7 mouse cellular contexts compared by ENCODE assay signal in genomic region chr9:123851713-123852448, GRCm38 (mm10). TPM values are rescaled to one million over a fixed set of nuclear protein-coding genes. Genes with fewer than 3 reads are reported as not detected.
DNase-seq lines count a peak whose midpoint lies in the region; ATAC-seq lines count a peak whose summit lies in the region.

Gene Fyco1, minus strand, starts transcription at chr9:123851899.

- H3K4me1 ChIP-seq in embryonic facial prominence, embryonic 12.5 days: peaks cover 4% of the 10 kb centered on the region; the same call in 1 of the 2 replicates
- H3K4me1 ChIP-seq in limb, embryonic 11.5 days (ENCODE audit: control insufficient read depth, insufficient read depth, low read length): 0 out of 2 replicates have a peak, but pooled peaks cover 5% of the 10 kb centered on the region
- peaks cover 5% of the 10 kb centered on the region; the same call in 1 of the 2 replicates for H3K4me1 ChIP-seq in midbrain, embryonic 14.5 days (ENCODE audit: control insufficient read depth, insufficient read depth, low read length)

- peak within 1 kb of the TSS; percentile 76 for H3K9ac ChIP-seq in embryonic facial prominence, embryonic 12.5 days
- H3K9ac ChIP-seq in limb, embryonic 11.5 days (ENCODE audit: low read length): peak within 1 kb of the TSS; percentile 72
- H3K9ac ChIP-seq in midbrain, embryonic 14.5 days (replicated peaks; ENCODE audit: low read length): peak within 1 kb of the TSS; percentile 62

- H3K4me2 ChIP-seq in embryonic facial prominence, embryonic 12.5 days (replicated peaks): peak within 1 kb of the TSS; percentile 72
- H3K4me2 ChIP-seq in limb, embryonic 11.5 days (ENCODE audit: low read depth, severe bottlenecking): peak within 1 kb of the TSS; percentile 65
- peak within 1 kb of the TSS; percentile 88 for H3K4me2 ChIP-seq in midbrain, embryonic 14.5 days (ENCODE audit: low read length)

- H3K36me3 ChIP-seq in embryonic facial prominence, embryonic 12.5 days: no peaks in the 10 kb centered on the region
- no peaks in the 10 kb centered on the region for H3K36me3 ChIP-seq in limb, embryonic 11.5 days (ENCODE audit: control insufficient read depth, insufficient read depth, low read length)
- no peaks in the 10 kb centered on the region for H3K36me3 ChIP-seq in midbrain, embryonic 14.5 days (ENCODE audit: control insufficient read depth, insufficient read depth, low read length)

- no peaks in the 10 kb centered on the region for H3K9me3 ChIP-seq in embryonic facial prominence, embryonic 12.5 days
- no peaks in the 10 kb centered on the region for H3K9me3 ChIP-seq in limb, embryonic 11.5 days (ENCODE audit: control insufficient read depth, low read length)
- H3K9me3 ChIP-seq in midbrain, embryonic 14.5 days (ENCODE audit: control insufficient read depth, low read length): no peaks in the 10 kb centered on the region

- peak; percentile 98 for ATAC-seq in embryonic facial prominence, embryonic 12.5 days (ENCODE audit: insufficient number of reproducible peaks, insufficient read depth, low FRiP score, low TSS enrichment)
- peak; percentile 97 for ATAC-seq in limb, embryonic 11.5 days (ENCODE audit: insufficient number of reproducible peaks, low FRiP score, low TSS enrichment, low read depth)
- ATAC-seq in midbrain, embryonic 14.5 days (ENCODE audit: low FRiP score, low TSS enrichment): peak; percentile 96

- WGBS in embryonic facial prominence, embryonic 12.5 days: under 1% methylated on average over 47 of the region's 47 CpGs
- under 1% methylated on average over 47 of the region's 47 CpGs for WGBS in limb, embryonic 11.5 days
- WGBS in midbrain, embryonic 14.5 days: under 1% methylated on average over 47 of the region's 47 CpGs

- no peaks in the 10 kb centered on the region for H3K27me3 ChIP-seq in embryonic facial prominence, embryonic 12.5 days
- H3K27me3 ChIP-seq in limb, embryonic 11.5 days (ENCODE audit: control insufficient read depth, insufficient read depth, low read length): no peaks in the 10 kb centered on the region
- H3K27me3 ChIP-seq in midbrain, embryonic 14.5 days (ENCODE audit: control insufficient read depth, insufficient read depth, low read length): no peaks in the 10 kb centered on the region

- H3K27ac ChIP-seq in embryonic facial prominence, embryonic 12.5 days: peak within 1 kb of the TSS; percentile 95
- H3K27ac ChIP-seq in limb, embryonic 11.5 days (replicated peaks; ENCODE audit: low read depth, low read length): peak within 1 kb of the TSS; percentile 59; the same call in 1 of the 2 replicates
- H3K27ac ChIP-seq in midbrain, embryonic 14.5 days (replicated peaks; ENCODE audit: low read depth, low read length): peak within 1 kb of the TSS; percentile 77

- H3K4me3 ChIP-seq in embryonic facial prominence, embryonic 12.5 days: peak within 1 kb of the TSS; percentile 76
- peak within 1 kb of the TSS; percentile 69 for H3K4me3 ChIP-seq in limb, embryonic 11.5 days (ENCODE audit: low read depth, low read length)
- H3K4me3 ChIP-seq in midbrain, embryonic 14.5 days (replicated peaks; ENCODE audit: low read depth, low read length): peak within 1 kb of the TSS; percentile 67

- peak; percentile 88 for DNase-seq in adrenal gland, postnatal 25 days
- DNase-seq in heart, adult 11 months: peak; percentile 100
- DNase-seq in kidney, adult 18-20 months: peak; percentile 94
- peak; percentile 89 for DNase-seq in limb, embryonic 11.5 days (ENCODE audit: low spot score)
- DNase-seq in midbrain, embryonic 14.5 days: peak; percentile 98
- peak; percentile 88 to 90 for DNase-seq in spleen, adult 18-20 months

RNA-seq across cellular contexts. Expression of gene Fyco1, which starts in this region (rescaled TPM):
- 45.6 and 65.1 TPM in 2 replicates for total RNA-seq in adrenal gland, postnatal 25 days (2021)
- 13.6 and 13.9 TPM in 2 replicates for polyA plus RNA-seq in embryonic facial prominence, embryonic 12.5 days (2016; fragmentation: Nextera tagmentation; extraction: Ambion mirVana)
- 7.3 and 12.1 TPM in 2 replicates for polyA plus RNA-seq in limb, embryonic 11.5 days (2014; fragmentation: Nextera tagmentation; extraction: Ambion mirVana)
- 9.7 and 10.2 TPM in 2 replicates for polyA plus RNA-seq in midbrain, embryonic 14.5 days (2014; fragmentation: Nextera tagmentation; extraction: Ambion mirVana)

Comparison
In these comparisons a context has a peak if more than half of its experiments do, and no peak if none do; other contexts are left out.
1. Peak in every context shown above with its lines: DNase-seq, ATAC-seq, H3K4me3 ChIP-seq and H3K27ac ChIP-seq.